Comparison of ENCODE assay signal across 34 mouse cellular contexts in the genomic region with DNA sequence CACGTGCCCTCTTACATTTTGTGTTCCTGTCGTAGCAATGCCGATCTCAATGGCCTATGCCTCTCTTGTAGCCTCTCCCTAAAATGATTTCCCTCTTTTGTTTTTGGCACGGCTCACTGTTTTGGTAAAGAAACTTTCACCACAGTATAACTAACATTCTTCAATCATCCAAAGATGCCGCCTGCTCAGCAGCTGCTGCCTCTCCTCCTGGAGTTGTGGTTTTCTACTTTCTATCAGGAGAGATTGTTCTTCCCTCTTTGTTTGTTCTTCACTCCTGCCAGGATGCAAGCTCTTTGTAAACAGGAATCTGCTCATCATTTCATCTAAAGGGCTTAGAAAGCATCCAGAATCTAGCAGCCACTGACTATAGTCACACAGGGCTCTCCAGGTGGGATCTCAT. TPM values are rescaled to one million over a fixed set of nuclear protein-coding genes. Genes with fewer than 3 reads are reported as not detected.
DNase-seq lines count a peak whose midpoint lies in the region; ATAC-seq and TF ChIP-seq lines count a peak whose summit lies in the region.
"Had no signal": no experiment of that assay in that cellular context is flagged by ENCODE, and none has a peak within 500 bp of the region (broad histone marks: within the 10 kb centered on the region; RNA-seq: fewer than 3 reads in every experiment).

No protein-coding gene starts in this region.

- peaks cover 13% of the 10 kb centered on the region for H3K4me1 ChIP-seq in limb, embryonic 13.5 days
- H3K4me1 ChIP-seq in limb, embryonic 10.5 days: peaks cover 4% of the 10 kb centered on the region; the same call in 1 of the 2 replicates
- no peaks in the 10 kb centered on the region for H3K4me1 ChIP-seq in intestine, postnatal 0 days (replicated peaks; ENCODE audit: control insufficient read depth, insufficient read depth, low read length)
- H3K4me1 ChIP-seq: hindbrain, embryonic 15.5 days had no signal

- no peak overlapping the region for H3ac ChIP-seq in myocyte (ENCODE audit: control insufficient read depth, insufficient read length)

- H3K4me3 ChIP-seq in limb, embryonic 13.5 days: no peak overlapping the region
- no peak overlapping the region for H3K4me3 ChIP-seq in limb, embryonic 10.5 days
- H3K4me3 ChIP-seq in myocyte: no peak overlapping the region
- no peak overlapping the region for H3K4me3 ChIP-seq in intestine, postnatal 0 days (ENCODE audit: low read depth, low read length)
- H3K4me3 ChIP-seq: embryonic facial prominence, embryonic 12.5 days; embryonic facial prominence, embryonic 15.5 days; heart, embryonic 12.5 days; heart, embryonic 15.5 days; hindbrain, embryonic 12.5 days; hindbrain, embryonic 15.5 days had no signal

- 0 out of 2 replicates have a peak overlapping the region, but pooled peaks have one; percentile 2 for H3K9ac ChIP-seq in limb, embryonic 13.5 days
- no peak overlapping the region for H3K9ac ChIP-seq in intestine, postnatal 0 days (ENCODE audit: low read depth, low read length)
- H3K9ac ChIP-seq: embryonic facial prominence, embryonic 12.5 days; embryonic facial prominence, embryonic 15.5 days; forebrain, postnatal 0 days; heart, embryonic 12.5 days; heart, embryonic 15.5 days; hindbrain, embryonic 12.5 days; hindbrain, embryonic 15.5 days had no signal

- intact Hi-C loops in heart, postnatal 10 days (cut with DNase I): loop anchor here (5.0 kb wide), 2 partner anchors 229 to 339 kb away; partner anchors contain the start of gene Tamm41

- H3K79me2 ChIP-seq in myocyte (ENCODE audit: control insufficient read depth, insufficient read depth): no peaks in the 10 kb centered on the region

- H3K27ac ChIP-seq in limb, embryonic 13.5 days: no peak overlapping the region
- no peak overlapping the region for H3K27ac ChIP-seq in limb, embryonic 10.5 days
- no peak overlapping the region for H3K27ac ChIP-seq in intestine, postnatal 0 days (ENCODE audit: low read depth, low read length)
- H3K27ac ChIP-seq: embryonic facial prominence, embryonic 12.5 days; embryonic facial prominence, embryonic 15.5 days; heart, embryonic 15.5 days; hindbrain, embryonic 12.5 days; hindbrain, embryonic 15.5 days had no signal

- TF ChIP-seq POLR2A in myocyte (IDR thresholded peaks at IDR 0.05; ENCODE audit: insufficient read length, low read depth): no peak

- no peak overlapping the region for H3K4me2 ChIP-seq in limb, embryonic 13.5 days (replicated peaks)
- H3K4me2 ChIP-seq in myocyte (ENCODE audit: low read depth): no peak overlapping the region
- H3K4me2 ChIP-seq in intestine, postnatal 0 days (replicated peaks; ENCODE audit: low read depth): no peak overlapping the region
- H3K4me2 ChIP-seq: embryonic facial prominence, embryonic 12.5 days; embryonic facial prominence, embryonic 15.5 days; heart, embryonic 12.5 days; heart, embryonic 15.5 days; hindbrain, embryonic 12.5 days; hindbrain, embryonic 15.5 days had no signal

- no peaks in the 10 kb centered on the region for H3K36me3 ChIP-seq in limb, embryonic 13.5 days
- H3K36me3 ChIP-seq in limb, embryonic 10.5 days: no peaks in the 10 kb centered on the region
- no peaks in the 10 kb centered on the region for H3K36me3 ChIP-seq in myocyte (ENCODE audit: control insufficient read depth, insufficient read depth)
- H3K36me3 ChIP-seq in intestine, postnatal 0 days (ENCODE audit: control insufficient read depth, insufficient read depth): no peaks in the 10 kb centered on the region
- H3K36me3 ChIP-seq: embryonic facial prominence, embryonic 12.5 days; embryonic facial prominence, embryonic 15.5 days; heart, embryonic 12.5 days; heart, embryonic 15.5 days; hindbrain, embryonic 12.5 days had no signal

- H3K27me3 ChIP-seq in limb, embryonic 13.5 days: no peaks in the 10 kb centered on the region; the same call in 1 of the 2 replicates
- no peaks in the 10 kb centered on the region for H3K27me3 ChIP-seq in limb, embryonic 10.5 days (ENCODE audit: low read depth, poor library complexity, severe bottlenecking)
- H3K27me3 ChIP-seq in myocyte (ENCODE audit: control insufficient read depth, insufficient read depth, insufficient read length): no peaks in the 10 kb centered on the region
- H3K27me3 ChIP-seq in intestine, postnatal 0 days (replicated peaks; ENCODE audit: control insufficient read depth, insufficient read depth, low read length): no peaks in the 10 kb centered on the region
- H3K27me3 ChIP-seq: embryonic facial prominence, embryonic 12.5 days; embryonic facial prominence, embryonic 15.5 days; hindbrain, embryonic 12.5 days; hindbrain, embryonic 15.5 days had no signal

- DNase-seq in heart, adult 11 months: peak; percentile 74
- no peak for DNase-seq in heart, postnatal 10 days
- no peak for DNase-seq in limb, embryonic 10.5 days (ENCODE audit: low spot score)
- DNase-seq: adrenal gland, postnatal 10 days; adrenal gland, postnatal 36 days; cerebellum, adult 11 months; cerebellum, adult 2 months; cerebellum, adult 9-11 months; cerebellum, postnatal 25 days; forebrain, postnatal 0 days; gastrocnemius, postnatal 10 days; gastrocnemius, postnatal 36 days; heart, postnatal 14 days; kidney, adult 11 months had no signal

- no peak for ATAC-seq in limb, embryonic 13.5 days (ENCODE audit: low FRiP score, low read depth)
- no peak for ATAC-seq in intestine, postnatal 0 days
- ATAC-seq: CD4-positive, CD25-positive, alpha-beta regulatory T cell, adult 4 months; forebrain, embryonic 14.5 days; forebrain, postnatal 0 days had no signal

- TF ChIP-seq CTCF in intestine, postnatal 0 days (IDR thresholded peaks at IDR 0.05; ENCODE audit: low read depth): no peak

- H3K9me3 ChIP-seq in limb, embryonic 13.5 days: no peaks in the 10 kb centered on the region
- H3K9me3 ChIP-seq in limb, embryonic 10.5 days (replicated peaks): no peaks in the 10 kb centered on the region
- H3K9me3 ChIP-seq in intestine, postnatal 0 days (ENCODE audit: control insufficient read depth): no peaks in the 10 kb centered on the region
- H3K9me3 ChIP-seq: embryonic facial prominence, embryonic 12.5 days; embryonic facial prominence, embryonic 15.5 days; heart, embryonic 12.5 days; heart, embryonic 15.5 days; hindbrain, embryonic 12.5 days; hindbrain, embryonic 15.5 days had no signal

- 83% methylated on average over 5 of the region's 5 CpGs for WGBS in limb, embryonic 13.5 days
- WGBS in limb, embryonic 10.5 days: 89% methylated on average over 5 of the region's 5 CpGs
- WGBS in intestine, postnatal 0 days: 76% methylated on average over 5 of the region's 5 CpGs

TF ChIP-seq in myocyte, 11 proteins besides CTCF, POLR2A, EP300 and RAD21:
- TF ChIP-seq SRF (IDR thresholded peaks at IDR 0.05; ENCODE audit: control insufficient read depth, insufficient read length, low read depth): no peak
- TF ChIP-seq TCF12 (IDR thresholded peaks at IDR 0.05; ENCODE audit: insufficient read depth, poor library complexity, severe bottlenecking): no peak
- TF ChIP-seq MAX (IDR thresholded peaks at IDR 0.05; ENCODE audit: low read depth): no peak
- no peak for TF ChIP-seq TCF3 (IDR thresholded peaks at IDR 0.05; ENCODE audit: insufficient read length, low read depth)
- TF ChIP-seq MYOD1 (IDR thresholded peaks at IDR 0.05; ENCODE audit: control insufficient read depth in 1 of 3, insufficient read length in 2 of 3, low read depth in 2 of 3): peak in 2 of 3 experiments; percentile 58 to 62
TF ChIP-seq in myocyte: peak in this region for 1.

RNA-seq across cellular contexts. Expression of gene Timp4, which starts 14.8 kb away (rescaled TPM):
- total RNA-seq in heart, postnatal 10 days (2021): 10 to 100 TPM in 1 of 2 experiments, 1 to 10 TPM in 1; 3.8 to 28.3 TPM
- 0.59 and 0.72 TPM in 2 replicates for polyA plus RNA-seq in limb, embryonic 13.5 days (2015; fragmentation: Nextera tagmentation; extraction: Ambion mirVana)
- polyA plus RNA-seq in limb, embryonic 10.5 days (2016; fragmentation: Nextera tagmentation; extraction: Ambion mirVana): 0.15 TPM in 1 of 2 replicates, not detected in the other
- polyA plus RNA-seq in myocyte (2012; fragmentation: generic; extraction: Trizol): 0.02 TPM
- polyA plus RNA-seq in intestine, postnatal 0 days (2015; fragmentation: Nextera tagmentation; extraction: Ambion mirVana): 0.12 and 0.17 TPM in 2 replicates
- total RNA-seq: common myeloid progenitor, adult 5-6 weeks; granulocyte monocyte progenitor cell, adult 5-6 weeks; hematopoietic stem cell, adult 5-6 weeks; MEL had no signal
- polyA plus RNA-seq: heart, embryonic 12.5 days had no signal

RNA-seq across cellular contexts. Expression of gene Gm17482, which starts 39.6 kb away (rescaled TPM):
- not detected for total RNA-seq in heart, postnatal 10 days (2021)
- not detected in 2 replicates for polyA plus RNA-seq in limb, embryonic 13.5 days (2015; fragmentation: Nextera tagmentation; extraction: Ambion mirVana)
- not detected in 2 replicates for polyA plus RNA-seq in limb, embryonic 10.5 days (2016; fragmentation: Nextera tagmentation; extraction: Ambion mirVana)
- polyA plus RNA-seq in myocyte (2012; fragmentation: generic; extraction: Trizol): not detected
- polyA plus RNA-seq in intestine, postnatal 0 days (2015; fragmentation: Nextera tagmentation; extraction: Ambion mirVana): not detected in 2 replicates
- total RNA-seq: adrenal gland, adult 18-20 months; adrenal gland, postnatal 10 days; adrenal gland, postnatal 36 days; common myeloid progenitor, adult 5-6 weeks; forebrain, postnatal 0 days; gastrocnemius, postnatal 10 days; gastrocnemius, postnatal 36 days; granulocyte monocyte progenitor cell, adult 5-6 weeks; heart, postnatal 14 days; hematopoietic stem cell, adult 5-6 weeks; MEL had no signal
- polyA plus RNA-seq: C2C12; CD4-positive, CD25-positive, alpha-beta regulatory T cell, adult 4 months; cerebellum, adult 2 months; embryonic facial prominence, embryonic 12.5 days; embryonic facial prominence, embryonic 15.5 days; forebrain, embryonic 11.5 days; forebrain, embryonic 14.5 days; forebrain, postnatal 0 days; frontal cortex, adult 2 months; heart, embryonic 12.5 days; heart, embryonic 15.5 days; hindbrain, embryonic 12.5 days; hindbrain, embryonic 15.5 days; intestine, embryonic 14.5 days had no signal
